Mouse (Mus musculus) neural tube, embryonic 11.5 days (tissue): ENCODE results near the gene Kcnj4. TPM values are rescaled to one million over a fixed set of nuclear protein-coding genes. Genes with fewer than 3 reads are reported as not detected.

Source experiments
- ATAC-seq: fragments of 200-750 bp; cut with Nextera tagmentation; 2 replicates; pipeline ENCODE4 v1.8.0; 2017; ENCODE audit warnings: moderate number of reproducible peaks, mild to moderate bottlenecking, moderate TSS enrichment, moderate library complexity; ENCODE audit not compliant: insufficient read depth, low FRiP score, low TSS enrichment
- DNase-seq: peaks from one replicate; pipeline ENCODE4 v3.0.0-alpha.2; 2015; ENCODE audit warnings: low spot score
- H3K27ac ChIP-seq: fragments of 300-500 bp; sonication (generic); 2 replicates; pipeline ENCODE4 v1.5.1; 2014; ENCODE audit warnings: low read depth, mild to moderate bottlenecking, low read length
- H3K27me3 ChIP-seq: fragments of 300-500 bp; sonication (generic); 2 replicates; pipeline ENCODE4 v1.6.1; 2014; ENCODE audit warnings: mild to moderate bottlenecking, low read length, mixed read lengths; ENCODE audit not compliant: control insufficient read depth, insufficient read depth
- H3K36me3 ChIP-seq: fragments of 300-500 bp; sonication (generic); 2 replicates; pipeline ENCODE4 v1.6.1; 2014; ENCODE audit warnings: mild to moderate bottlenecking, low read length, moderate library complexity, mixed read lengths; ENCODE audit not compliant: control insufficient read depth, insufficient read depth
- H3K4me1 ChIP-seq: fragments of 300-500 bp; sonication (generic); 2 replicates; pipeline ENCODE4 v1.6.1; 2014; ENCODE audit warnings: low read length, mixed read lengths; ENCODE audit not compliant: control insufficient read depth, insufficient read depth
- H3K4me2 ChIP-seq: fragments of 300-500 bp; sonication (generic); 2 replicates; pipeline ENCODE4 v1.6.1; 2014; ENCODE audit warnings: low read depth, mild to moderate bottlenecking, moderate library complexity
- H3K4me3 ChIP-seq: fragments of 300-500 bp; sonication (generic); 2 replicates; pipeline ENCODE4 v1.5.1; 2014; ENCODE audit warnings: low read depth, low read length
- H3K9ac ChIP-seq: fragments of 300-500 bp; sonication (generic); 2 replicates; pipeline ENCODE4 v1.6.1; 2014; ENCODE audit warnings: mild to moderate bottlenecking, low read length
- H3K9me3 ChIP-seq: fragments of 300-500 bp; sonication (generic); 2 replicates; pipeline ENCODE4 v1.6.1; 2016; ENCODE audit warnings: low read length; ENCODE audit not compliant: control insufficient read depth
- WGBS: fragments of 180-500 bp; shearing (Covaris S2); extraction: QIAGEN DNeasy Blood & Tissue Kit; methylation state at CpG from one replicate; pipeline ENCODE4 v1.1.7; 2014; 5-methylcytosine and 5-hydroxymethylcytosine counted together
- polyA plus RNA-seq: library from polyadenylated mRNA; unstranded; fragments of >200 nt; fragmentation: Nextera tagmentation; extraction: Ambion mirVana; gene quantifications from 2 replicates; pipeline ENCODE4 v1.2.1, GENCODE M21; 2014

Gene Kcnj4
- polyA plus RNA-seq, 1 experiment from 2014 or later = not detected

DNA sequence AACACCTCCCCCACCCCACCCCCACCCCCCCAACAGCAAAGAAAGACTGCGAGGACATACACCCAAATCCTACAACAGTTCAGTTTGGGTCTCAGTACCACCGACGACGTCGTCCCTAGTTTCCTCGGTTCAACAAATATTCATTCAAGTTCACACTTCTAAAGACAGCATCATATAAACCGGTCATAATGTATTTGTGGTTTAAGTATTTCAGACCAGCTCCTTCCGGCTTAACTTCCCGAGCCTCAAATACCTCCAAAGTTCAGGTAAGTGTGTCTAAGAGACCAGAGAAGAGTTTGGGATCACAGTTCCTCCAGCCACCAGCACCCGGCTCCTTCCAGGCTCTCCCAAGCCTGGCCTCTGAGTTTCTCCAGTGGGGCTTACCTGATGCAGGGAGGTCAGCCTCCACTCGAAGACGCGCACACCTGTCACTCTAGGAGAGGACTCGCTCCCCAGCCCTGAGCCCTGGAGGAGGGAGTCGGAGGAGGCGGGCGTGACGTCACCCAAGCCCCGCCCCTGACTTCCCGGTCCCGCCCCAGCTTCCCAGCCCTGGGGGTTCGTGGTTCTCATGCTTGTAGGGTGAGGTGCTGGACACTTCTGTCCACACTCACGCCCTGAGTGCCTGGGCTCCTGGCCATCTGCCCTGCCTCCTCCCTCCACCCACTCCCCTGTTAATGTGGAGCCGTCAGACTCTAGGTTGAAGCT is 49.8 kb downstream of the Kcnj4 start, which contains the start of gene Csnk1e:
Gene Csnk1e (minus strand): TSS at position 461 of the 705 bp plus-strand sequence.
- Histone ChIP-seq H3K4me1 (0 out of 2 replicates have a peak, but pooled peaks cover 4% of the 10 kb centered on the region), H3K36me3 (no peaks in the 10 kb centered on the region), H3K4me3 (peak within 1 kb of the TSS; percentile 21; the same call in 1 of the 2 replicates), H3K4me2 (peak within 1 kb of the TSS; percentile 41), H3K27me3 (no peaks in the 10 kb centered on the region), H3K27ac (no peak within 1 kb of the TSS), H3K9me3 (no peaks in the 10 kb centered on the region), H3K9ac (peak within 1 kb of the TSS; percentile 27; the same call in 1 of the 2 replicates)
- DNase-seq (peak; percentile 74), ATAC-seq (peak; percentile 55; the same call in 1 of the 2 replicates)
- 4% methylated on average over 24 of the region's 24 CpGs for WGBS

DNA sequence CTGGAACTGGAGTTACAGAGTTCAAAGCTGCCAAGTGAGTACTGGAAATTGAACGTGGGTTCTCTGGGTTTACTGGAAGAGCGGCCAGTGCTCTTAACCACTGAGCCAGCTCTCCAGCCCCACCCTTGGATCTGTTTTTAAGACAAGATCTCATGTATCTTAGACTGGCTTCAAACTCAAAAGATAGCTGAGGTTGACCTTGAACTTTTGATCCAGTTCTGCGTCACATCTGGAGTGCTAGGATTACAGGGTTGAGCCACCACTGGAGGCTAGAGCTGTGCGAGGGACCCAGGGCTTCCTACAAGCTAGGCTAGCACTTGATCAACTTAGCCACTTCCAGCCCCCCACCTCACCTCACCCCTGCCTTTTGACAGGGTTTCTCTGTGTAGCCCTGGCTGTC is 51.2 kb downstream of the Kcnj4 start:
- H3K4me2 ChIP-seq = no peak overlapping the region
- H3K9me3 ChIP-seq = no peaks in the 10 kb centered on the region
- DNase-seq (no peak), ATAC-seq (no peak)
- H3K27ac ChIP-seq = no peak overlapping the region
- no peaks in the 10 kb centered on the region for H3K27me3 ChIP-seq
- 0 out of 2 replicates have a peak, but pooled peaks cover 4% of the 10 kb centered on the region for H3K4me1 ChIP-seq
- H3K4me3 ChIP-seq = no peak overlapping the region
- WGBS = 90% methylated on average over 4 of the region's 4 CpGs
- no peaks in the 10 kb centered on the region for H3K36me3 ChIP-seq
- no peak overlapping the region for H3K9ac ChIP-seq

DNA sequence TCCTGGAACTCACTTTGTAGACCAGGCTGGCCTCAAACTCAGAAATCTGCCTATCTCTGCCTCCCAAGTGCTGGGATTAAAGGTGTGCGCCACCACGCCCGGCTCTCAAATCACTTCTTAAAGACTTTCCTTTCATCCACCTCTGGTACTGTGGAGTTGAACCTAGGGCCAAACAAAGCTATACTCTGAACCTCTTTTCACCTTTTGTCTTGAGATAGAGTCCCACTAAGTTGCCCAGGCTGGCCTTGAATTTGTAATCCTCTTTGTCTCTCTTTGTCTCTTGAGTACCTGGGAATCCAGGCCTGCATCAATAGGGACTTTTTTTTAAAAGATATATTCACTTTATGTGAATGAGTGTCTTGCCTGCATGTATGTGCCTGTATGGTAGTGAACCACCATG is 57.0 kb downstream of the Kcnj4 start:
- Histone ChIP-seq H3K4me2 (no peak overlapping the region), H3K4me3 (no peak overlapping the region), H3K27me3 (no peaks in the 10 kb centered on the region), H3K9ac (no peak overlapping the region), H3K9me3 (no peaks in the 10 kb centered on the region), H3K4me1 (no peaks in the 10 kb centered on the region), H3K36me3 (no peaks in the 10 kb centered on the region), H3K27ac (no peak overlapping the region)
- ATAC-seq (no peak), DNase-seq (no peak)
- WGBS = 95% methylated on average over 3 of the region's 3 CpGs

DNA sequence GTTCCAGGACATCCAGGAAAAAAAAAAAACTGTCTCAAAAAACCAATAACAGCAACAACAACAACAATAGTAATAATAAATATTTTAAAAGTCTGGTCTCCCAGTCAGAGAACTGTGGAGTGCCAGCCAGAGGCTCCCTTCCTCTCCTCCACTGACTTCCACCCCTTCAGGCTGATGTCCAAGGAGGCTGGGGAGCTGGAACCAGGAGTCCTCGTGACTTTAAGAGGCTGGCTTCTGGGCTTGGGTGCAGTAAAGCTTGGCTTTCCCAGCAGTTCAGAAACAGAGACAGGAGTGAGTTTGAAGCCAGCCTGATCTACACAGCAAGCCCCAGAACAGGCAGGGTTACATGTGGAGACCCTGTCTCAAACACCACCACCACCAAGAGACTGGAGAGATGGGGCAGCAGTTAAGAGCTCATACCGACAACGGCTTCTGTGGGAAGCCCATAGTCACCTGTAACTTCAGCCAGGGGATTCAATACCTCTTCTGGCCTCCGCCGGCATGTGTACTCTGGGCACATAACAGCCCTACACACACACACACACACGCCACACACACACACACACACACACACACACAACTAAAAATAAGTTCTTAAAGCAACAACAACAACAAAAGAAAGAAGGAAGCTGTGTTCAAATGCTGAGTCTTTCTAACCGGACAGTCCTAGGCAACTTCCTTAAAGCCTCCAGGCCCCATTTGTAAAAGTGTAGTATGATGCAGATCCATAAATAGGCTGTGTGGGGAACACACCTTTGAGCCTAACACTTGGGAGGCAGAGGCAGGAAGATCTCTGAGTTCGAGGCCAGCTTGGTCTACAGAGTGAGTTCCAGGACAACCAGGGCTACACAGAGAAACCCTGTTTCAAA is 59.0 kb downstream of the Kcnj4 start:
- ATAC-seq (no peak), DNase-seq (no peak)
- Histone ChIP-seq H3K36me3 (no peaks in the 10 kb centered on the region), H3K9me3 (no peaks in the 10 kb centered on the region), H3K4me2 (no peak overlapping the region), H3K27ac (no peak overlapping the region), H3K9ac (no peak overlapping the region), H3K4me3 (no peak overlapping the region), H3K4me1 (no peaks in the 10 kb centered on the region), H3K27me3 (no peaks in the 10 kb centered on the region)
- whole genome bisulfite sequencing = 89% methylated on average over 8 of the region's 8 CpGs

DNA sequence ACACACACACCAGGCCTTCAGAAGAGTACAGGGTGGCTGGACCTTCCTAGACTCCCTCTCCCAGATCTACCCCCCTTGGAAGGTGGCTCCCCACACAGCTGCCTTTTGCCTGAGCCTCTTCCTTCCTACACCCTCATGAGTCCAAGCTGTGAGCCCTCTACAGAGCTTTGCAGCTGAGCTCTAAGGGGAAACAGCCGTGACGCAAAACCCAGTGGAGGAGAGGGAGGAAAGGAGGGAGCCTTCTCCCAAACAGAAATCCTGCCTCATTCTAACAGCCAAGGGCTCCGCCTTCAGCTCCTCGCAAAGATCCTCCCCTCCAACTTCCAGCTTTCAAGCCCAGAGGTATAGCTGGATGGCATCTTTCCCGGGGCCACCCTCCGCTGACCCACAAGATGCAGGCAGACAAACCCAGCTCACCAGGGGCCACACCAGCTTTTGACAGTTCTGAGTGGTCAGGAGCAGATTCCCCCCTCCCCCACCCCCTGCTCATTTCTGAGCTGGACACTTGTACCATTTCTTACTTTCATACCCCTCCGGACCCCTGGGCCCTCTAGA is 61.1 kb downstream of the Kcnj4 start:
- DNase-seq (no peak), ATAC-seq (no peak)
- H3K27me3 ChIP-seq = no peaks in the 10 kb centered on the region
- 68% methylated on average over 7 of the region's 7 CpGs for WGBS
- H3K9me3 ChIP-seq = no peaks in the 10 kb centered on the region
- no peaks in the 10 kb centered on the region for H3K36me3 ChIP-seq
- no peak overlapping the region for H3K9ac ChIP-seq
- H3K27ac ChIP-seq = no peak overlapping the region
- no peak overlapping the region for H3K4me3 ChIP-seq
- H3K4me1 ChIP-seq = peaks cover 19% of the 10 kb centered on the region
- H3K4me2 ChIP-seq = no peak overlapping the region

DNA sequence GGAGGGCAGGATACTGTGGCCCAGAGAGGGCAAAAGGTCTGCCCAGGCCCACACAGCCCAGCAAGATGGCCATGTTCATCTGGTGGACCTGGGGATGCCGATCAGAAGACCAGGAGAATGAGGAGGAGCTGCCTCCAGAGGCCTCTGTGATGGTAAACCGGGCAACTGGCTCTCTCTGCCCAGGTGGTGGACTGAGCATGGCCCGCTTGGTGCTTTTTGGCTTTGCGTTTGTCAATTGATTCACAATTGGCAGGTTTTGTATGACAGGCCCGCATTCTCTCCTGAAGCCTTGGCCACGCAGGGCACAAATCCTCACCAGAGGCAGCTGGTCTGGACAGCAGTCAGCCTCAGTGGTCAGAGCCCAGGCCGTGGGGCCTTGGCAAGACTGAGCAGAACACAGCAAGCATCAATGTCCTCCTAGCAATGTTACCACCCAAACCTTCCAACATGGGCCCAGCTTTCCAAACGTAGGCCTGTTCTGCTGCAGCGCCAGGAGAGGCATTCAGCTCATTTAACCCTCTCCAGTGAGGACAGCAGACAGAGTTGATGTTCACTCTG is 62.0 kb downstream of the Kcnj4 start:
- Histone ChIP-seq H3K36me3 (peaks cover 8% of the 10 kb centered on the region; the same call in 1 of the 2 replicates), H3K9me3 (no peaks in the 10 kb centered on the region), H3K27ac (no peak overlapping the region), H3K4me3 (no peak overlapping the region), H3K4me1 (peaks cover 23% of the 10 kb centered on the region), H3K27me3 (no peaks in the 10 kb centered on the region), H3K9ac (no peak overlapping the region), H3K4me2 (no peak overlapping the region)
- 85% methylated on average over 9 of the region's 9 CpGs for WGBS
- ATAC-seq (no peak), DNase-seq (no peak)

DNA sequence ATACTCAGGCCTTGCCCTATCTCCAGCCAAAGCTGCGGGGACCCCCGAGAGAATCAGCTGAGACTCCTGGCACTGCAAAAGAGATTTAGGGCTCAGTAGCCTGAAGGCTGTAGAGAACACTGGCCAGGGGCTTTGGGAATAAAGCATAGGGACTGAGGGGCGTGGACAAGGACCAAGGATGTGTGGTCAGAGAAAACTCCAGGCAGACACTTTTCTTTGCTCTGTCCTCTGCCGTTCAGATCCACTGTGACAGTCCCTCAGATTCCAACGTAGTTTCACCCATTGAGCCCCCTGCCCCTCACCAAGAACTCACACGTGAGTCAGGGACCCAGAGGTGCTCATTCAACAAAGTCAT is 62.8 kb downstream of the Kcnj4 start:
- WGBS = 5% methylated on average over 6 of the region's 6 CpGs
- Histone ChIP-seq H3K9ac (peak overlapping the region; percentile 100), H3K27me3 (no peaks in the 10 kb centered on the region), H3K9me3 (no peaks in the 10 kb centered on the region), H3K4me3 (peak overlapping the region; percentile 93), H3K27ac (peak overlapping the region; percentile 97), H3K4me1 (peaks cover 29% of the 10 kb centered on the region), H3K36me3 (peaks cover 13% of the 10 kb centered on the region), H3K4me2 (peak overlapping the region; percentile 97)
- ATAC-seq (0 out of 2 replicates have a peak, but pooled peaks have one; percentile 2), DNase-seq (no peak)

DNA sequence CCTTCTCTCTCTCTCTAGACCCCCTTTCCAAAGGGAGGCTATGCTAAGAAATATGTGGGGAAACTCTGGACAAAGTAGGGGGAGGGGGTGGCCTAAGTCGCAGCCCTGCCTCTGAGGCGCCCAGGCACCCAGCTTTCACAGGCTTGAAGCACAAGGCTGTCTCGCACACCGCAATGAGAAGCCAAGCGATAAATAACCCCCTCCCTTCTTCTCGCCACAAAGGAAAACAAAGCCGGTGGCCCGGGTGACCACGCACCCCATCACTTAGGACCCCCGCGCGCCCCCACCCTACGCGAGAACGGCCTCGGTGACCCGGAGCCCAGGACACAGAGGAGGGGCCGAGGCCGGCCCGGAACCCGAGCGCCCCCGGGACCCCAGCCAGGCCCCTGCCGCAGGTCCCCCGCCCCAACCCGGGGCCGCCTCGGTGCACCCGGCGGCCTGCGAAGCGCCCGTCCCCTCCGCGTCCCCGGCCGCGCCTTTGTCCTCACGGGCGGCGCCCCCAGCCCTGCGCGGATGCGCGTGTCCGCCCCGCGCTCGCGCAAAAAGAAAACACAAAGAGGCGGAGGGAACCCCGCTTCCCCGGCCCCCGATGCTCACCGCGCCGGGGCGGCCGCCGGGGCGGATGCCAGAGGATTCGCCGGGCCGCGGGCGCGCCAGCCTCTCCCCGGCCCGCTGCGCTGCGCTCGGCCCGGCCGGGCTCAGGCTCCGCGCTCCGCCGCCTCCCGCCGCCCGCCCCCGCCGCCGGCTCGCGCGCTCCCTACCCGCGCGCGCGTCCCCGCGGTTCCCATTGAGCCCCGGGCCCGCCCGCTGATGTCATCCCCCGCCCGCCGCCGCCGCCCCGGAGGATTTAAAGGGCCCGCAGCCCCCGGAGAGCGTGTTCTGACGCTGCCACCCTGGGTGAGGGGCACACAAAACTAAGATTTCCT is 63.4 kb downstream of the Kcnj4 start:
- DNase-seq (peak; percentile 86), ATAC-seq (peak; percentile 80)
- Histone ChIP-seq H3K4me1 (peaks cover 33% of the 10 kb centered on the region), H3K9me3 (no peaks in the 10 kb centered on the region), H3K4me3 (peak overlapping the region; percentile 93), H3K9ac (peak overlapping the region; percentile 100), H3K36me3 (peaks cover 18% of the 10 kb centered on the region), H3K27me3 (no peaks in the 10 kb centered on the region), H3K27ac (peak overlapping the region; percentile 97), H3K4me2 (peak overlapping the region; percentile 97)
- under 1% methylated on average over 70 of the region's 107 CpGs for WGBS
